Comparison of ENCODE assay signal across 8 mouse cellular contexts in genomic region chr11:6404699-6405566, GRCm38 (mm10). TPM values are rescaled to one million over a fixed set of nuclear protein-coding genes. Genes with fewer than 3 reads are reported as not detected.
DNase-seq lines count a peak whose midpoint lies in the region; ATAC-seq lines count a peak whose summit lies in the region.

No protein-coding gene starts in this region.

- no peak overlapping the region for H3K4me3 ChIP-seq in neural tube, embryonic 12.5 days
- no peak overlapping the region; the same call in 1 of the 2 replicates for H3K4me3 ChIP-seq in hindbrain, embryonic 10.5 days

- WGBS in neural tube, embryonic 12.5 days, result 94% methylated on average over 9 of the region's 9 CpGs
- 92% methylated on average over 9 of the region's 9 CpGs for WGBS in hindbrain, embryonic 10.5 days

- H3K27ac ChIP-seq in neural tube, embryonic 12.5 days, result 0 out of 2 replicates have a peak overlapping the region, but pooled peaks have one; percentile 15
- peak overlapping the region; percentile 66; the same call in 1 of the 2 replicates for H3K27ac ChIP-seq in hindbrain, embryonic 10.5 days

- peaks cover 65% of the 10 kb centered on the region for H3K36me3 ChIP-seq in neural tube, embryonic 12.5 days
- peaks cover 69% of the 10 kb centered on the region for H3K36me3 ChIP-seq in hindbrain, embryonic 10.5 days

- H3K9me3 ChIP-seq in neural tube, embryonic 12.5 days, result no peaks in the 10 kb centered on the region
- H3K9me3 ChIP-seq in hindbrain, embryonic 10.5 days, result no peaks in the 10 kb centered on the region

- DNase-seq in adrenal gland, postnatal 10 days, result peak; percentile 41
- no peak for DNase-seq in adrenal gland, postnatal 25 days
- DNase-seq in neural tube, embryonic 10.5 days (ENCODE audit: extremely low spot score, low spot score), result no peak
- DNase-seq in hindbrain, embryonic 10.5 days (ENCODE audit: low spot score), result no peak
- DNase-seq in lung, postnatal 36 days, result peak; percentile 73
- no peak for DNase-seq in urinary bladder, postnatal 36 days (ENCODE audit: low spot score in 2 of 2)
- DNase-seq in right cerebral cortex, postnatal 36 days (ENCODE audit: low spot score in 2 of 2), result no peak

- H3K4me2 ChIP-seq in neural tube, embryonic 12.5 days (replicated peaks), result no peak overlapping the region

- 0 out of 2 replicates have a peak overlapping the region, but pooled peaks have one; percentile 8 for H3K9ac ChIP-seq in neural tube, embryonic 12.5 days

- no peaks in the 10 kb centered on the region for H3K27me3 ChIP-seq in neural tube, embryonic 12.5 days (replicated peaks)
- H3K27me3 ChIP-seq in hindbrain, embryonic 10.5 days (ENCODE audit: insufficient read depth, poor library complexity, severe bottlenecking), result no peaks in the 10 kb centered on the region

- H3K4me1 ChIP-seq in neural tube, embryonic 12.5 days, result peaks cover 10% of the 10 kb centered on the region
- H3K4me1 ChIP-seq in hindbrain, embryonic 10.5 days (replicated peaks), result peaks cover 24% of the 10 kb centered on the region

- no peak for ATAC-seq in neural tube, embryonic 12.5 days (ENCODE audit: low FRiP score, low read depth)

RNA-seq across cellular contexts. Expression of gene Ppia, which starts 10.3 kb away (rescaled TPM):
- 1,000 to 10,000 TPM; 1,588 to 1,631 TPM for total RNA-seq in adrenal gland, postnatal 10 days (2021)
- total RNA-seq in adrenal gland, postnatal 25 days (2021), result 1,910 and 1,993 TPM in 2 replicates
- 4,309 and 4,532 TPM in 2 replicates for polyA plus RNA-seq in neural tube, embryonic 12.5 days (2016; fragmentation: Nextera tagmentation; extraction: Ambion mirVana)
- 5,657 and 6,044 TPM in 2 replicates for polyA plus RNA-seq in hindbrain, embryonic 10.5 days (2016; fragmentation: Nextera tagmentation; extraction: Ambion mirVana)

RNA-seq across cellular contexts. Expression of gene Zmiz2, which starts 16.1 kb away (rescaled TPM):
- 10 to 100 TPM; 38.4 to 48.2 TPM for total RNA-seq in adrenal gland, postnatal 10 days (2021)
- total RNA-seq in adrenal gland, postnatal 25 days (2021), result 61.5 and 63.4 TPM in 2 replicates
- 23.9 and 24.1 TPM in 2 replicates for polyA plus RNA-seq in neural tube, embryonic 12.5 days (2016; fragmentation: Nextera tagmentation; extraction: Ambion mirVana)
- 15.6 and 19.0 TPM in 2 replicates for polyA plus RNA-seq in hindbrain, embryonic 10.5 days (2016; fragmentation: Nextera tagmentation; extraction: Ambion mirVana)

RNA-seq across cellular contexts. Expression of gene H2afv, which starts 39.3 kb away (rescaled TPM):
- 10 to 100 TPM; 84.9 to 92.0 TPM for total RNA-seq in adrenal gland, postnatal 10 days (2021)
- total RNA-seq in adrenal gland, postnatal 25 days (2021), result 75.0 and 84.5 TPM in 2 replicates
- 580 and 625 TPM in 2 replicates for polyA plus RNA-seq in neural tube, embryonic 12.5 days (2016; fragmentation: Nextera tagmentation; extraction: Ambion mirVana)
- 881 and 962 TPM in 2 replicates for polyA plus RNA-seq in hindbrain, embryonic 10.5 days (2016; fragmentation: Nextera tagmentation; extraction: Ambion mirVana)

Comparison
In these comparisons a context has a peak if more than half of its experiments do, and no peak if none do; other contexts are left out.
1. DNase-seq: peak in adrenal gland, postnatal 10 days (single experiment) and lung, postnatal 36 days (single experiment); none in adrenal gland, postnatal 25 days (single experiment), neural tube, embryonic 10.5 days (single experiment), hindbrain, embryonic 10.5 days (single experiment), urinary bladder, postnatal 36 days (0 of 2) and right cerebral cortex, postnatal 36 days (0 of 2).